Mouse (Mus musculus): ENCODE measurements around the gene Nin.

DNA sequence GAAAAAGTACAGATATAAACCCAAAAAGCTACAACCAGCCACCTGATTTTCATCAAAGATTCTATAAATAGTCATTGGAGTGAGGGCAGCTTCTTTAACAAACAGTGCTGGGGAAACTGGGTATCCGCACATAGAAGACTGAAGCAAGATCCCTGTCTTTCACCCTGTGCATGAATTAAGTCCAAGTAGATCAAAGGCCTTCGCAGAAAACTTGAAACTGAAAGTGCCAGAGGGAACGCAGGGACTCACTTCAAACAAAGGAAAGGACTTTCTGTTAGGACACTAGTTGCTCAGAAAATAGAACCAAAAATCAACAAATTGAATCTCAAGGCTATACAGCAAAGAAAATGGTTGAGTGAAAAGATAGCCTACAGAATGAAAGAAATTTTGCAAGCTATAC, 118.1 kb downstream of the Nin start:
- no peak for TF ChIP-seq CTCF (IDR thresholded peaks at IDR 0.05; ENCODE audit: insufficient read depth, low read depth, low read length)
- TF ChIP-seq POLR2A (IDR thresholded peaks at IDR 0.05; ENCODE audit: insufficient read depth, low read depth, low read length), result no peak

All from olfactory bulb, adult 2 months (tissue).